ENCODE assay signal across 22 mouse cellular contexts in genomic region chr1:79664911-79665310, GRCm38 (mm10). TPM values are rescaled to one million over a fixed set of nuclear protein-coding genes. Genes with fewer than 3 reads are reported as not detected.
A peak's percentile ranks its signal among the peaks of the same experiment; 100 is the strongest.
DNase-seq lines count a peak whose midpoint lies in the region; ATAC-seq and TF ChIP-seq lines count a peak whose summit lies in the region.
"Had no signal": no experiment of that assay in that cellular context is flagged by ENCODE, and none has a peak within 500 bp of the region (broad histone marks: within the 10 kb centered on the region; RNA-seq: fewer than 3 reads in every experiment).

No protein-coding gene starts in this region.

- no peak overlapping the region for H3K4me3 ChIP-seq in hindbrain, postnatal 0 days (ENCODE audit: low read length)
- no peak overlapping the region for H3K4me3 ChIP-seq in hindbrain, embryonic 13.5 days
- no peak overlapping the region for H3K4me3 ChIP-seq in lung, postnatal 0 days (ENCODE audit: low read depth, low read length)
- H3K4me3 ChIP-seq: embryonic facial prominence, embryonic 10.5 days; forebrain, embryonic 13.5 days; heart, embryonic 12.5 days; hindbrain, embryonic 10.5 days; hindbrain, embryonic 15.5 days; kidney, embryonic 15.5 days had no signal

- peak; percentile 19 to 29 for DNase-seq in cerebellum, adult 18-20 months
- DNase-seq in cerebellum, adult 11-12 months = no peak
- DNase-seq in hindbrain, postnatal 0 days (ENCODE audit: low spot score) = peak; percentile 17
- peak; percentile 15 to 33 for DNase-seq in lung, adult 18-20 months
- DNase-seq in lung, postnatal 0 days (ENCODE audit: low spot score) = no peak
- DNase-seq in cerebellum, postnatal 25 days = peak; percentile 40 to 68
- no peak for DNase-seq in gastrocnemius, adult 8-10 months (ENCODE audit: low spot score in 2 of 2)
- DNase-seq: adrenal gland, adult 2 months; adrenal gland, postnatal 36 days; forebrain, postnatal 0 days; gastrocnemius, postnatal 25 days had no signal

- no peak overlapping the region for H3K27ac ChIP-seq in hindbrain, postnatal 0 days
- H3K27ac ChIP-seq in hindbrain, embryonic 13.5 days = no peak overlapping the region
- no peak overlapping the region for H3K27ac ChIP-seq in lung, postnatal 0 days (ENCODE audit: low read length)
- H3K27ac ChIP-seq: embryonic facial prominence, embryonic 10.5 days; forebrain, embryonic 13.5 days; hindbrain, embryonic 10.5 days; hindbrain, embryonic 15.5 days; kidney, embryonic 15.5 days had no signal

- no peaks in the 10 kb centered on the region for H3K36me3 ChIP-seq in hindbrain, postnatal 0 days (ENCODE audit: insufficient read depth, low read length)
- no peaks in the 10 kb centered on the region for H3K36me3 ChIP-seq in hindbrain, embryonic 13.5 days
- no peaks in the 10 kb centered on the region for H3K36me3 ChIP-seq in lung, postnatal 0 days (ENCODE audit: insufficient read depth, low read length)
- H3K36me3 ChIP-seq: embryonic facial prominence, embryonic 10.5 days; heart, embryonic 12.5 days; hindbrain, embryonic 10.5 days; hindbrain, embryonic 15.5 days; kidney, embryonic 15.5 days had no signal

- no peak overlapping the region for H3K4me2 ChIP-seq in hindbrain, postnatal 0 days (ENCODE audit: low read depth, low read length)
- H3K4me2 ChIP-seq in hindbrain, embryonic 13.5 days = no peak overlapping the region
- H3K4me2 ChIP-seq in lung, postnatal 0 days (replicated peaks; ENCODE audit: low read depth, low read length) = no peak overlapping the region
- H3K4me2 ChIP-seq: forebrain, embryonic 13.5 days; heart, embryonic 12.5 days; hindbrain, embryonic 15.5 days; kidney, embryonic 15.5 days had no signal

- no peak for TF ChIP-seq CTCF in hindbrain, postnatal 0 days (IDR thresholded peaks at IDR 0.05; ENCODE audit: low read depth)
- TF ChIP-seq CTCF in lung, postnatal 0 days (IDR thresholded peaks at IDR 0.05) = no peak

- no peak for ATAC-seq in hindbrain, postnatal 0 days
- ATAC-seq in hindbrain, embryonic 13.5 days (ENCODE audit: low FRiP score) = no peak
- no peak for ATAC-seq in lung, postnatal 0 days
- ATAC-seq: forebrain, embryonic 13.5 days; forebrain, postnatal 0 days; inflammation-experienced regulatory T-cells, adult 6 months; intestine, postnatal 0 days; Patski had no signal

- H3K9ac ChIP-seq in hindbrain, postnatal 0 days (replicated peaks; ENCODE audit: low read length) = no peak overlapping the region
- H3K9ac ChIP-seq in hindbrain, embryonic 13.5 days = no peak overlapping the region
- no peak overlapping the region for H3K9ac ChIP-seq in lung, postnatal 0 days (replicated peaks; ENCODE audit: low read depth)
- H3K9ac ChIP-seq: forebrain, embryonic 13.5 days; forebrain, postnatal 0 days; heart, embryonic 12.5 days; hindbrain, embryonic 15.5 days; kidney, embryonic 15.5 days had no signal

- no peaks in the 10 kb centered on the region for H3K4me1 ChIP-seq in hindbrain, postnatal 0 days (ENCODE audit: insufficient read depth, low read length)
- no peaks in the 10 kb centered on the region for H3K4me1 ChIP-seq in hindbrain, embryonic 13.5 days (replicated peaks)
- H3K4me1 ChIP-seq in lung, postnatal 0 days (ENCODE audit: insufficient read depth, low read depth, low read length) = no peaks in the 10 kb centered on the region
- H3K4me1 ChIP-seq: forebrain, embryonic 13.5 days; hindbrain, embryonic 10.5 days; hindbrain, embryonic 15.5 days had no signal

- no peak for TF ChIP-seq EP300 in lung, postnatal 0 days (IDR thresholded peaks at IDR 0.05)

- no peaks in the 10 kb centered on the region for H3K9me3 ChIP-seq in hindbrain, postnatal 0 days (ENCODE audit: low read length)
- no peaks in the 10 kb centered on the region for H3K9me3 ChIP-seq in hindbrain, embryonic 13.5 days
- H3K9me3 ChIP-seq in lung, postnatal 0 days (ENCODE audit: low read length) = no peaks in the 10 kb centered on the region
- H3K9me3 ChIP-seq: embryonic facial prominence, embryonic 10.5 days; forebrain, embryonic 13.5 days; hindbrain, embryonic 10.5 days; hindbrain, embryonic 15.5 days; kidney, embryonic 15.5 days had no signal

- 79% methylated on average over 4 of the region's 4 CpGs for WGBS in hindbrain, postnatal 0 days
- WGBS in hindbrain, embryonic 13.5 days = 95% methylated on average over 4 of the region's 4 CpGs
- 72% methylated on average over 4 of the region's 4 CpGs for WGBS in lung, postnatal 0 days

- no peaks in the 10 kb centered on the region for H3K27me3 ChIP-seq in hindbrain, postnatal 0 days (ENCODE audit: insufficient read depth, low read length)
- peaks cover under 1% of the 10 kb centered on the region; the same call in 1 of the 2 replicates for H3K27me3 ChIP-seq in hindbrain, embryonic 13.5 days
- no peaks in the 10 kb centered on the region for H3K27me3 ChIP-seq in lung, postnatal 0 days (replicated peaks; ENCODE audit: insufficient read depth, low read length)
- H3K27me3 ChIP-seq: forebrain, embryonic 13.5 days; heart, embryonic 12.5 days; hindbrain, embryonic 15.5 days; kidney, embryonic 15.5 days; Patski had no signal

RNA-seq across cellular contexts. Expression of gene Ap1s3, which starts 6.9 kb away (rescaled TPM):
- 1.1 and 2.0 TPM in 2 replicates for total RNA-seq in hindbrain, postnatal 0 days (2014; rRNA removed)
- polyA plus RNA-seq in hindbrain, postnatal 0 days (2015; fragmentation: Nextera tagmentation; extraction: Ambion mirVana) = 0.15 and 0.16 TPM in 2 replicates
- 0.16 TPM in 1 of 2 replicates, not detected in the other for polyA plus RNA-seq in hindbrain, embryonic 13.5 days (2015; fragmentation: Nextera tagmentation; extraction: Ambion mirVana)
- 1.2 and 1.6 TPM in 2 replicates for polyA plus RNA-seq in lung, postnatal 0 days (2015; fragmentation: Nextera tagmentation; extraction: Ambion mirVana)
- total RNA-seq in gastrocnemius, adult 8-10 months (2022) = not detected
- total RNA-seq: gastrocnemius, adult 18-20 months; gastrocnemius, postnatal 25 days had no signal

Comparison
In these comparisons a context has a peak if more than half of its experiments do, and no peak if none do; other contexts are left out.
1. DNase-seq: peak in cerebellum, adult 18-20 months (2 of 2), hindbrain, postnatal 0 days (single experiment), lung, adult 18-20 months (2 of 2) and cerebellum, postnatal 25 days (2 of 2); none in cerebellum, adult 11-12 months (single experiment), lung, postnatal 0 days (single experiment) and gastrocnemius, adult 8-10 months (0 of 2).